In genomic region chr3:98880216-98880615, GRCm38 (mm10) we compare ENCODE assay signal across 23 mouse cellular contexts. TPM values are rescaled to one million over a fixed set of nuclear protein-coding genes. Genes with fewer than 3 reads are reported as not detected.
"Had no signal": no experiment of that assay in that cellular context is flagged by ENCODE, and none has a peak within 500 bp of the region (broad histone marks: within the 10 kb centered on the region; RNA-seq: fewer than 3 reads in every experiment).

No protein-coding gene starts in this region.

- H3K9me3 ChIP-seq: midbrain, embryonic 13.5 days; midbrain, embryonic 15.5 days; neural tube, embryonic 12.5 days; stomach, embryonic 15.5 days had no signal

- H3K4me1 ChIP-seq: midbrain, embryonic 13.5 days; midbrain, embryonic 15.5 days; neural tube, embryonic 12.5 days; stomach, embryonic 15.5 days had no signal

- H3K27ac ChIP-seq: liver, embryonic 14.5 days; midbrain, embryonic 13.5 days; midbrain, embryonic 15.5 days; neural tube, embryonic 12.5 days; stomach, embryonic 15.5 days; stomach, postnatal 0 days had no signal

- H3K4me2 ChIP-seq: lung, embryonic 14.5 days; midbrain, embryonic 11.5 days; midbrain, embryonic 13.5 days; midbrain, embryonic 15.5 days; neural tube, embryonic 12.5 days; stomach, embryonic 15.5 days had no signal

- H3K4me3 ChIP-seq: midbrain, embryonic 13.5 days; midbrain, embryonic 15.5 days; neural tube, embryonic 12.5 days; stomach, embryonic 15.5 days had no signal

- DNase-seq: lung, adult 18-20 months; lung, embryonic 14.5 days; lung, postnatal 10 days; lung, postnatal 4 days; right cerebral cortex, postnatal 14 days; right cerebral cortex, postnatal 4 days; thymus, adult 2 months; thymus, postnatal 25 days; thymus, postnatal 4 days had no signal

- ATAC-seq: midbrain, embryonic 13.5 days; midbrain, embryonic 15.5 days had no signal

- H3K27me3 ChIP-seq: midbrain, embryonic 13.5 days; midbrain, embryonic 15.5 days; neural tube, embryonic 12.5 days; stomach, embryonic 15.5 days had no signal

- H3K36me3 ChIP-seq: midbrain, embryonic 13.5 days; midbrain, embryonic 15.5 days; neural tube, embryonic 12.5 days; stomach, embryonic 15.5 days had no signal

- H3K9ac ChIP-seq: liver, embryonic 14.5 days; lung, embryonic 14.5 days; midbrain, embryonic 13.5 days; midbrain, embryonic 15.5 days; neural tube, embryonic 12.5 days; stomach, embryonic 15.5 days had no signal

RNA-seq across cellular contexts. Expression of gene Hao2, which starts 12.8 kb away (rescaled TPM):
- total RNA-seq: megakaryocyte, adult 5-6 weeks; midbrain, postnatal 0 days; monocyte, adult 5-6 weeks; neutrophil, adult 5-6 weeks had no signal
- polyA plus RNA-seq: lung, embryonic 14.5 days; midbrain, embryonic 11.5 days; midbrain, embryonic 13.5 days; midbrain, embryonic 15.5 days; midbrain, postnatal 0 days; neural tube, embryonic 14.5 days; stomach, postnatal 0 days had no signal

RNA-seq across cellular contexts. Expression of gene Hsd3b1, which starts 20.6 kb away (rescaled TPM):
- total RNA-seq: megakaryocyte, adult 5-6 weeks; midbrain, postnatal 0 days; monocyte, adult 5-6 weeks; neutrophil, adult 5-6 weeks had no signal
- polyA plus RNA-seq: lung, embryonic 14.5 days; lung, embryonic 16.5 days; midbrain, embryonic 15.5 days; neural tube, embryonic 14.5 days; spleen, adult 2 months had no signal
